Mouse (Mus musculus): ENCODE measurements at regions not wholly inside any gene's neighbourhood (a gene's known extent, or its start where the extent isn't known, plus 50 kb on each side); places are given as distances from the start of the nearest gene placed in this dataset.
"Not testable (repeated sequence)": the region's sequence is repeated elsewhere in the genome, so short reads cannot be mapped to it uniquely, and the experiment has no call there.

DNA sequence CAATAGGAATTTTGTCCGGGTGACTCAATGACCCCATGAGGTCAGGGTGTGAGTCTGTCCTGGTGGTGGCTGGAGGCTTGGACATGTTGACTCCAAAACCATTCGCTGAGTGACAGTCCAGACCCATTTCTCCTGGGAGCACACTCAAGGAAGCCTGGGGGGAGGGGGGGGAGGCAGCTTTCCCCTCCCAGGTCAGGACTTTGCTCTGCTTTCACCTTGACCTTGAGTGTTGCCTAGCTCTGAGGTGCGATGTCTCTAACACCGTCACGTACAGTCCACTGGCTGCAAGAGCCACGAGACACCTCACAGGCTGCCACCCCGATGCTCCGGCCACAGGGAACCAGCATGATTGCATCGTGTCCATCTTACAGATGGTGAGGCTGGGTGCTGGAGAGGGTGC, 127.3 kb upstream of the A430005L14Rik start:
- no peak for DNase-seq (ENCODE audit: low read depth, low spot score)

DNA sequence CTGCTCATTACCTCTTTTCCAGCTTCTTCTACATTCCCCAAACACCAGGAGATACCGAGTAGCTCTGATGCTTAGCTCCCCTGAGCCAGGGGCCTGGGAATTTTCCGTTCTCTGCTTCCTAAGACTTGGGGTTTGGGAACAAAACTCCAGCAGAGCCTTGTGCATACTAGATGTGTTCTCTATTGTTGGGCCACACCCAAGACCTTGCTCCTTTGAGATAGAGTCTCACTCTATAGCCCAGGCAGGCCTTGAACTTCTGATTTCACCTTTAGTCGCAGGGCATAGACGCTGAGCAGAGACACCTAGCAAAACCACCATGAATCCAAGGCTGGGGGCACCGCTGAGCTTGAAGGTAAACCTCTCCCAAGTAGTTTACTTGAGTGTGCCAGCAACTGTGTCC, 126.5 kb upstream of the A430005L14Rik start:
- no peak for DNase-seq (ENCODE audit: low read depth, low spot score)

DNA sequence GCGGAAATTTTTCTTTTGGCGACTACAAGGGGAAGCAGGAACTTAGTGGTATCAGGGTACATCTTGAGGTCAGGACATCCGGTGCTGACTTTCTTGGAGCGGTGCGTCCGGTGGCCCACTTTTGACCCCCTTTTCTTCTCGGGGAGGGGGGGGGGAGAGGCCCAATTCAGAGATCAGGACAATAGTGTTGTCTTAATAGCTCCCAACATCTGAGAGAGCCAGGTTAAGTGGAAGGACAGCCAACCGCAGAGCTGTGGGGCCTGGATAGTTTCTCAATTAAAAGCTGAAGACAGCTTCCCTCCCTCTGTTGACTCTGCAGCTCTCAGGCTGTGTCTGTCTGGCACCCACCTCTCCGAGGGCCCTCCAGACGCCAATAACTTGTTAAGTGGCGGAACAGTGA, 125.8 kb upstream of the A430005L14Rik start:
- DNase-seq (ENCODE audit: low read depth, low spot score): not testable (repeated sequence)

DNA sequence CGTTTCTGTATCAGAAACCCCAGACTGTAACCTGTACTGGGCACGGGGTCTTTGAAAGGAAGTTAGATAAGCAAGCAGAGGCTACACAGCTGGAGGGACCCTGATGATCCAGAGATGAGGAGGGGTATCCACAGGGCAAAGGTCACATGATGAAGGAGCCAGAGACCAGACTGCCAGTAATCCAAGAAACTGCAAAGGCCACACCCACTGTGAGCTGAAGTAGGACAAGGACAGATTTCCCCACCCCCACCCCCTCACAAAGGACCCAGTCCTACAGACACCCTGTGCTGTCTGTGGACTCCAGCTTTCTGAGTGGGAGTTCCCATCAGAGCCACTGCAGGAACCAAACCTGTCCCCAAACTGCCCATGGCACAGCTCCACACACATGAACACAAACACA, 124.9 kb upstream of the A430005L14Rik start:
- DNase-seq (ENCODE audit: low read depth, low spot score): no peak

DNA sequence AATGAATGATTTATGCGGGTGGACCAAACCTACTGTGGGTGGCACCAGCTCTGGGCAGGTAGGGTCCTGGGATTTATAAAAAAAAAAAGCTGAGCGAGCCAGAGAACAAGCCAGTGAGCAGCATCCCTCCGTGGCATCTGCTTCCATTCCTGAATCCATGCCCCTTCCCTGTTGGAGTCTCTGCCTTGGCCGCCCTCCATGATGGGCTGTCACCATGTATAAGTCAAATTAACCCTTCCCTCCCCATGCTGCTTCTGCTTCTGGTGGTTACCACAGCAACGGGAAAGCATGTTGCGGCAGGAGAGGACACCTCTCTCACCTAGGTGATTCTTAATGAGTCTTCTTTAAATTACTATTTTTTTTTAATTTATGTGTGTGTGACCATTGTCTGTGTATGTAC, 112.3 kb upstream of the A430005L14Rik start:
- DNase-seq (ENCODE audit: low read depth, low spot score): no peak

DNA sequence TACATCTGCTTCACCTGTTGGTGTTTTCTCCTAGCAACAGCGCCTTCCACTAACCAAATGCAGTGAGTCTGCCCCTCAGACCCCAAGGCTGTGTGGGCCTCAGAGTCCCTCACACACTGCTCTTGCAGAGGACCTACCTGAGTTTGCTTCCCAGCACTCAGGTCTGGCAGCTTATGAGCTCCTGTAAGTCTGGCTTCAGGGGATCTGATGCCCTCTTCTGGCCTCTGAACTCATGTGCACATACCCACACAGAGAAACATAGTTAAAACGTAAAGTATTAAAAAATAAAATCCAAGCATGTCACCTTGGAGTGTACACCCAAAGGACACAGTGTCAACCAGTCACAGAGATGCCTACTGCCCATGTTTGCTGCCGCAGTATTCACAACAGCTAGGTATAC, 108.8 kb upstream of the A430005L14Rik start:
- DNase-seq (ENCODE audit: low read depth, low spot score): no peak

DNA sequence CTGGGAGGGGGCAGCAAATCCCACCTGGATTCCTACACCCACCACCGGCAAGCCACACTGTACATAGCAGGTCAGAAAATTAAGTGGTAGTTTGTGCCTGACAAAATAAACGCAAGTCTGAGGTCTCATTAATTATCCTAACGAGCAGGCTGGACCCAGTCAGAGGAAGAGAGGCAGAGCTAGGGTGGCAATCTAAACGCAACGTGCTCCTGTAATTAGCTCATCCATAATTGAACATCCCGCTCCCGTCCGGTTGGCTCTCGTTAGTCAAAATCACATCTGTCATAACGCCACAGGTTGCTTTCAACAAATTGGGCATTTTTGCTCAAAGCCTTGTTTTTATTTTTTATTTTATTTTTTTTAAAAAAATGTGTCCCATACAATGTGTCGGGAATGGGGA, 106.9 kb upstream of the A430005L14Rik start:
- no peak for DNase-seq (ENCODE audit: low read depth, low spot score)

DNA sequence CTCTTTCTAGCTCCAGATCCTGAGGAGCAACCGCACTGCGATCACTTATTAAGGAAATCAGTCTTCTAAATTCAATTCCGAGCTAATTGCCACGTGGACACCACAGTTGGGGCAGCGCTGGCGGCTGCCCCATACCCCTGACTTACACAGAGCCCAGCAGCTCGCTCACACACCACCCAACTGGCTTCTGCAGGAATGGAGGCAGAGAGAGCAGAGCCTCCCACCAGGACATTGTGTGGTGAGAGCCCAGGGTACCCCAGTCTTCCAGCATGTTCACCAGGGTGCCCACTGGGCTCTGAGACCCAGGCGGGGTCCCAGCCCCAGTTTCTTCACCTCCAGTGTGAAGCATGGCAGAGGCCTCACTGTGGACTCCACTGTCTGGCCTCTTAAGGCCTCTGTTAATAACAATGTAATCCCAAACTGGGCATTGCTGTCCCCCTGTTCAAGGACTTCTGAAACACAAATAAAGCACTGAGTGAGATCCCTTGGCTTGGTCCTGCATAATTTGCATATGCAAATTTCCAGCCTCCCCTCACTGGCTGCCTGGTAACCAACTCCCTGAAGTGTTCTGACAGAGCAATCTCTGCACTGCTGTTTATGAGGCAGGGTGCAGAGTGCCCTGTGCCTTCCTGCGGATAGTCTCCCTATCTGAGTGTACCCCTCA, 102.8 kb upstream of the A430005L14Rik start:
- DNase-seq (ENCODE audit: low read depth, low spot score): no peak

DNA sequence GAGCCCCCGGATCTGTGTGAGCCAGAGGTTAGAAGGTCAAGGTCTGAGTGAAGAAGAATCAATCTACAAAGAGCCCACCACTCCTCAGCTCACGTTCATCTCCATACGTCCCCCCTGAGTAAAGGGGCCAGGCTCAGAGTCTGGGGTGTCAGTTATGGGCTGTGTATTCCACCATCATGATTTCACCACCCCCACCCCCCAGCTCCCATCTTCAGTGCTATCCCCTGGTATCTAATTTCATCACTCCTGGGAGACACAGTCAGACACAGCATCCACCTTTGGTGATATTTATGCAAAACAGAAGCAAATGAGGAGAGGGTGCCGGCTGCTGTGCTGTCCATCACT, 102.3 kb upstream of the A430005L14Rik start:
- no peak for DNase-seq (ENCODE audit: low read depth, low spot score)

DNA sequence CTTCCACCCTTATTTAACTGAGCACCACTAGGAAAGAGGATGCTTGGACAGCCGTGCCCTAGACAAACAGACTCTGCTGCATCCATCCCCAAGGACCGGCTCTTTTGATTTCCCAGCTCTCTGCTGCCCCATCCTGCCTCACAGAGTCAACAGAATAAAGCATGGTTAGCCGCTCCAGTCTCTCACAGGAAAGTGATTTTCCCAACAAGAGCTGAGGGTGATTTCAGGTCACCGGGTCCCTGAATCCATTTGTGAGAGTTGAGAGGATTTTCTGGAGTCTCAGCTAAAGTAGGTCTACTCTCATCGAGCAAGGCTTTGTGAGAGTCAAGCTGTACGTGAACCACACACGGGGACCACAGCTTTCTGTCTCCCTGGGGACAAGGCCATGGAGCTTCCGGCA, 95.6 kb upstream of the A430005L14Rik start:
- peak; percentile 6 for DNase-seq (ENCODE audit: low read depth, low spot score)

DNA sequence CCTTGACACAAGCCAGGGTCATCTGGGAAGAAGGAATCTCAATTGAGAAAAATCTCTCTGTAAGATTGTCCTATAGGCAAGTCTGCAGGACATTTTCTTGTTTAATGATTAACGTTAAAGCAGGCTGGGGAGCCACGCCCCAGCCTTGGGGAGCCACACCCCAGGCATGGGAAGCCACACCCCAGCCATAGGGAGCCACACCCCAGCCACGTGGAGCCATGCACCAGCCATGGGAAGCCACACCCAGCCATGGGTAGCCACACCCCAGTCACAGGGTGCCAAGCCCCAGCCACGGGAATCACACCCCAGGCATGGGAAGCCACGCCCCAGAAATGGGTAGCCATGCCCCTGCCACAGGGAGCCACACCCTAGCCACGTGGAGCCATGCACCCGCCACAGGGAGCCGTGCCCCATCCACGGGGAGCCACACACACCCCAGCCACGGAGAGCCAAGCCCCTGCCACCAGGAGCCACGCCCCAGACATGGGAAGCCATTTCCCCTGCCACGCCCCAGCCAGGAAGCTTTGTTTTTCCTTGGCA, 94.8 kb upstream of the A430005L14Rik start:
- DNase-seq (ENCODE audit: low read depth, low spot score): no peak

DNA sequence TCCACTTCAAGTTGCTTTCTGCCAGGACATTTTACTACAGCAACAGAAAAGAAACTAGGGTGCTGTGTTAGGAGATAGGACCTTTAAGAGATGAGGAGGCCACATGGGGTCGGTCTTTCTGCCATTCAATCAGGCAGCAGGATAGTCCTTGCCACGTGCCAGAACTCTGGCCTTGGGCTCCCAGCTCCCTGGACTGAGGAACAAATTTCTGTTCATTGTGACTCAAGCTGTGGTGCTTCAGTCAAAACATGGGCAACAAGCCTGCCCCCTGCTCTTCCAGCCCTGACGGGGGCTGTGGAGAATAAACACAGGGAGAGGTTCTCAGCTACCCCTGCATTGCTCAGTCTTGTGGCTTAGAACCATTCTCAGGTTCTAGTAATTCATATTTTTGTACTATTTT, 84.7 kb upstream of the A430005L14Rik start:
- DNase-seq (ENCODE audit: low read depth, low spot score): no peak

DNA sequence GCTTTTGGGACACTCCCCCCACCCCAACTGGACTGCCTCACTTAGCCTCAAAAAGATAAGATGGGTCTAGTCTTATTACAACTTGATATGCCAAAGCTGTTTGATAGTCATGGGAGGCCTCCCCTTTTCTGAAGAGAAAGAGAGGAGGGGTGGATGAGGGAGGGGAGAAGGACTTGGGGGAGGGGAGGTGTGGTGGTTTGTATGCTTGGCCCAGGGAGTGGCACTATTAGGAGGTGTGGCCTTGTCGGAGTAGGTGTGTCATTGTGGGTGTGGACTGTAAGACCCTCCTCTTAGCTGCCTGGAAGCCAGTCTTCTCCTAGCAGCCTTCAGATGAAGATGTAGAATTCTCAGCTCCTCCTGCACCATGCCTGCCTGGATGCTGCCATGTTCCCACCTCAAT, 82.0 kb upstream of the A430005L14Rik start:
- not testable (repeated sequence) for DNase-seq (ENCODE audit: low read depth, low spot score)

DNA sequence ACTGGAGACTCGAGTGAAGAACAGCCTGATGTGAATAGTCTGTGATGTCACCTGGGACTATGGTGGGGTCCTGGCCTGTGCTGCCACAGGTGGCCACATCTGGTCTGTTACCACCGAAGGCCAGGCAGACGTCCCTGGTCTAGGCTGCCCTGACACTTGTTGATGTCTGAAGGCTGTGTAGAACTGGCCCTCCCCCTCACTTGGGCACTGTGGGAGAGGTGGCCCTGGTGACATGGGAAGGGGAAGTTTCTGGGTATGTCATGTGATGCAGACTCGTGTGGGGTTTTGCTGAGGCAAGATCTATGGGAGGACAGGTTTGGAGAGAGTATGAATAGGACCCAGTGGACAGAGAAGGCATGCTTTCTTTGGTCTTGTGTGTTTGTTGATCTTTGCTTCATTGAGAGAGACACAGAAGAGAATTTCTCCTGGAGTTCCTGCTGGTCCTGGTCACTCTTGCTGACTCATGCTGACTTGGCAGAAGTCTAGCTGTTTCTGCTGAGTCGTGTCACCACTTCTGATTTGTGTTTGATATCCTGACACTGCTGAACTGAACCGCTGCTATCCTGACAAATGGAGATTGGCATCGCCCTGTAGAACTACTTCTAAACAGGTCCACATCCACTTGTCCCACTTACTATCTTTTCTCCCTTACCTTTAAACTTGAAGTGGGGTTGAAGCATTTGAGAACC, 79.9 kb upstream of the A430005L14Rik start:
- DNase-seq (ENCODE audit: low read depth, low spot score): no peak

DNA sequence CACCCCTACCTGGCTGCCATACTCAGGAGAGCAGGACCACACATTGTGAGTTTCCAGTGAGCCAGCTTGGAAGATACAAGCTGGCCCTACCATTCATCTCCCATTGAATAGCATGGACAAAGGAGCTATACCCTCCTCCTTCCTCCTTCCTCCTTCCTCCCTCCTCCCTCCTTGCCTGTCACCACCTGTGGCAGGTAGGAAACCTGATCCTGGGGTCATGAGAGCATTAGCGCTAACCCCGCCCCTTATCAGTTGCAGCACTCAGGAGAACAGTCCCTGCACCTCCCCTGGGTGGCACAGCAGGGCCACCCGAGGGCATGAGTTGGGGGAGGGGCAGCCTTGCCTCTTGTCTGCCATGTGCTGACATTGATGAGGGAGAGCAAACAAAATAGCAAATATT, 74.0 kb upstream of the A430005L14Rik start:
- no peak for DNase-seq (ENCODE audit: low read depth, low spot score)

DNA sequence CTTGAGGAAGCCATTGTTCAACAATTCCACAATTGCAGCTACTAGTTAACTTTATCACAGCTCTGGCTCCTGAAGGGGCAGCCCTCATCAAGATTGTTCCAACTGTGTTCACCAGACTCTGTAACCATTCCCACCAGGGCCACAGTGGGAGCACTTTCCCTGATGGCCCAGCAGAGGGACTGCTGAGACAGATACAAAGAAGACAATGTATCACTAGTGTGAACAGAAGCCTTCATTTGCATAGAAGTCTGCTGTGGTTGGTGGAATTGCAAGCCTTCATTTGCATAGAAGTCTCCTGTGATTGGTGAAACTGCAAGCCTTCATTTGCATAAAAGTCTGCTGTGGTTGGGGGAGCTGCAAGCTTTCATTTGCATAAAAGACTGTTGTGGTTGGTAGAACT, 73.0 kb upstream of the A430005L14Rik start:
- no peak for DNase-seq (ENCODE audit: low read depth, low spot score)

DNA sequence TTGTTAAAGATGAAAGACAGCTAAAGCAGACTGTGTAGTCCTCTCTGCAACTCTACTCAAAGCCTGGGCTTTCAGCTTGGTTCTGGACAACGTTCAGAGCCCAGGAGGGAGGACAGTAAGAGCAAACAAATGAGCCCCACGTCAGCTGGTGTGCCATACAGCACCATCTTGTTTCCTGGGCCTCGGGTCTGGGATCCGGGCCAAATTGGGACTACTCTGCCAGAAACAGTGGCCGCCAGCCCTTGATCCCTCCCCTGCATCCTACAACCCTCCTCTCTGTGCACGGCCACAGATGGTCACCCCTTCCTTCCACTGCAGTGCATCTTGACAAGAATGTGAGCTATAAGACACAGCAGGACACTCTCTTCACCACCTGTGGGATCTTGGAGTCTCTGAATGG, 71.2 kb upstream of the A430005L14Rik start:
- no peak for DNase-seq (ENCODE audit: low read depth, low spot score)

DNA sequence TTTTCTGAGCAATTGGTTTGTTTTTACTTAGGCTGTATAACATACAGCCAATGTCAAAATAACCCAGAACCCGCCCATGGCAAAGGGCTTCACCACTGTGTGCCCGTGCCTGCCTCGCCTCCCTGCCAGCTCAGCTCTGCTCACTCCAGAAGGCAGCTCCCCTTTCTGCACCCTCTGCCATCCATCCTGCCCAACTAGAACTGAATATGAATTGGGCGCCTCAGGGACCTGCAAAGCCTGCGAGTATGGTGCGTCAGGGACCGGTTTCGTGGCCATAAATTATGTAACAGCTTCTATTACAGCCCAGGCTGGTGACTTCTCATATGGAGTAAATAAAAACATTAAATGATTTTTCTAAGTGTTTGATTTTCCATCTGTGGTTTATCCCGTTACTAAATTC, 66.9 kb upstream of the A430005L14Rik start:
- DNase-seq (ENCODE audit: low read depth, low spot score): no peak

DNA sequence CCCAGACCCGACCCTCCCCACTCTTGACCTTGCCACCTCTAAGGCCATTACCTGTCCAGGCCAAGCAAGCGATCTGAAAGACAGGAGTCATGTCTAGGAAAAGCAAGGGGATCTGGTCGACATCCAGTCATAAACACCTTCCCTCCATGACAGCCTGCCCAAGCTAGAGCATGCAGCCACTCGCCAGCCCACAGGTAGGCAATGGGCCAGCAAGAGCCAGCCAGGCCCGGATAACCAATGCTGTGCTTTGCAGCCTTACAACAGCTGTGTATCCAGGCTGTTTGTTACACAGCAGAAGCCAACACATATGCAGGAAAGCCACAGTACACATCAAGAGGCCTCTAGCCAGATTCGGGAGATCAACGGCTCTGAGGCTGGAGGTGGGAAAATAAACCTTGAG, 57.3 kb upstream of the A430005L14Rik start:
- DNase-seq (ENCODE audit: low read depth, low spot score): no peak

DNA sequence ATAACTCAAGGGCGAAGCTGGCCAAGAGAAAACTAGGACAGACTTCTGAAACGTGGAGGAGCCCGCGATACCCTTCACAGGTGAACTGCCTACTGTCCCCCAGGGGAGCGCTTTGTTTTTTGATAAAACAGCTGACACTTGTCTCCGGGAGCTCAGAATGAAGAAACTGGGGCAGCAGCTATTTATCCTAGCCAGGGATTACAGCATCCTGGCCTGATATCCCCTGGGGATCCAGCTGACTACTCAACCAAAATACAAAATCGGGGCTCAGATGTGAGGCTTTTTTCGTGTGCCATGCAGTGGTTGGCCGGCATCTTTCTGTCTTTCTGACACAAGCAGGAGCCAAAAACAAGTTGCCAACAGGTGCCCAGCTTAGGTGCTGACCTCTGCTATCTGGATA, 52.0 kb upstream of the A430005L14Rik start:
- DNase-seq (ENCODE audit: low read depth, low spot score): peak; percentile 70

DNA sequence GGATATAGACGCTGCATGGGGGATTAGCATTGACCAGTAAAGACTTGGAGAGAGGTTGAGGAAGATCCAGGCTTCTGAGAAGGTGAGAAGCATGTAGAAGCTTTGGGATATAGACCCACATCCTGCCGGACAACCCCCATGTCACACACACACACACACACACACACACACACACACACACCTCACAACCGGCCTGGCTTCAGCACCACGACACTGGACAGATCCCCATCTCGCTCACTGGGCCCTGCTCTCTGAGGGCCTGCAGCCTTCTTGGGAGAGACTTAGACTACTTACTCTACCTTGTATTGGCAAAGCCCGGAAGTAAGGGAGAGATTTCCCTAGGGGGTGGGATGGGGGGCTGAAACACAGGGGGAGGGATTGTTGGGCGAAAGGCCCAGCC, 51.5 kb upstream of the A430005L14Rik start:
- DNase-seq (ENCODE audit: low read depth, low spot score): no peak
